Mouse (Mus musculus): ENCODE measurements at regions not wholly inside any gene's neighbourhood (a gene's known extent, or its start where the extent isn't known, plus 50 kb on each side); places are given as distances from the start of the nearest gene placed in this dataset.

DNA sequence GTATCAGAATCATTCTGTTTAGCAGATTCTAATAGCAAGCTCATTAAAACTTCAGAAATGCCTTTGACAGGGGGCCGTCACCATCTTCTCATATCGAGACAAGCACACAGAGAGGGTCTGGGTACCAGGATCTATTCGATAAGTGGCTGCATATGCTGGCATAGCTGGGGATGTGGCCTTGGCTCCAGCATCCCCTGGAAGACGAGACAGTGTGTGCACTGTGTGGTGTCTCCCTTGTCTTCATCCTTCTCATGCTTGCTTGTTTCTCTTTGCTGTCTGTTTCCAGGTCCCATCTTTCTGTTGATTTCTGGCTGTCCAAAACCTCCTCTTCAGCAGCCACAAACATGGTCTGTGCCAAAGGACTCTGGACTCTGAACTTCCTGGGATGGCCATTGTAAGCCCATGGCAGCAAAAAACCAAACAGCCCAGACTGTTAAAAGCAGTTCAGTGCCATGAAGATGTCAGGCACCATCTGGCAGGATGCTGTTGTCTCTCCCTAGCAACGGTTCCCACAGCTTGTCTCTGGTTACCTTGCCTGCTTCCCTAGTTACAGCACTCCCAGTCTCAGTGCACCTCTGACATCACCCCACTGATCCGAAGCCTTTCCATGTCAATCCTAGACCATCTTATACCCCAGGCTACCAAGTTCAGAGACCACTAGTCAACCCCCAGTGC, 56.5 kb downstream of the Kctd12 start:
- DNase-seq (ENCODE audit: low spot score) = no peak

DNA sequence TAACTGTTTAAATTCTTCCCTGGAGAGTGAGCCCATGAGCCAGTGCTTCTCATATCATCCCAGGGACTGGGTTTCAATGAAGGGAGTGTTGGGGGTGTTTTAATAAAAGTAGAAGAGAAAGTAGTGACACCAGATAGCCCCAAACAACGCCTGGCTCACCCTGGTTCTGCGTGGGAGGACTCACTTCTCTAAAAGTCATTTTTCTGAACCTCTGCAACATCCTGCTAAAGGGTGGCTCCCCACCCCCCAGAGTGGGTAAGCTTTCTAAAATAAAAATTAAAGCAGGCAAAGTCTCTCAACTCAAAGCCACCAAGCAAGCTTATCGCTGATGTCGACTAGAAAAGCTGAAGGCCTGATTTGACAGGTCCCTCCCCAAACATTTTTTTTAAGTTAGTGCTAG, 57.8 kb downstream of the Kctd12 start:
- DNase-seq (ENCODE audit: low spot score) = no peak

DNA sequence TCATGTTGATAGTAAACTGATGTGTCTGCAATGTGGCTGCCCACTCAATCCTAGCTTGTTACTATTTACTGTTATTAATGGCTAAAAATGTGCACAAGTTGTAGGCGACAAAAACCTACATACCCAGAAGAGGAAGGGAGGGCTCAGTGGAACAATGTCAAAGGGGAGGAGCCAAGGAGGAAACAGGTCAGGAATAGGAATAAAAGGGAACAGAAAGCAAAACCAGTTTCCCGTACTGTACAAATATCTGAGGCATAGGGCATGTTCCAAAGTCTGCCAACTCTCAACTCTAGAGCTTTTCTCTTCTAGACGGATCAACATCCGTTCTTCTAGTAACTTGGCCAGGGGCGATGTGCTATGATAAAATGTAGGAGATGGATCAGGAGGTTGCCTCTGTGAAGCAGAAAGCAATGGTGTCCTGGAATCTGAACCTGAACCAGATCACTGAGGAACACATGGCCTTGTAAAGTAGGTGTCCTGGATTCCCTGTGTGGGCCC, 59.9 kb downstream of the Kctd12 start:
- no peak for DNase-seq (ENCODE audit: low spot score)

DNA sequence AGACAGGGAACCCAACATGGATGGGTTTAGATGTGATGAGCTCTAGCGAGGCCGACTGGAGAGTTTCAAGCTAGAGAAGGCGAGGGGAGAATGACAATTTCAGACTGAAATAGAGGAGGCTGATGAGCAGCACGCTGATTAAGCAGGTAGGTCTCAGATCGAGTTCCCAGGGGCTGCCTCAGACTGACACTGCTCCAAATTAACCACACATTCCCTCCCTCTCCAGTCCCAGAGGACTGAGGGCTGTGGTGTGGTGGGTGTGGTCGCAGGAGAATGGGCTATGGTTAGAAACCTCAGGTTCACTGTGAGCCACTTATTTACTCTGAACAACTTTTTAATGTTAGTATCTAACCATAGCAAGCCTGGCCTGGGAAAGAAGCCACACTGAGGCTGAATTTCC, 62.0 kb downstream of the Kctd12 start:
- no peak for DNase-seq (ENCODE audit: low spot score)

DNA sequence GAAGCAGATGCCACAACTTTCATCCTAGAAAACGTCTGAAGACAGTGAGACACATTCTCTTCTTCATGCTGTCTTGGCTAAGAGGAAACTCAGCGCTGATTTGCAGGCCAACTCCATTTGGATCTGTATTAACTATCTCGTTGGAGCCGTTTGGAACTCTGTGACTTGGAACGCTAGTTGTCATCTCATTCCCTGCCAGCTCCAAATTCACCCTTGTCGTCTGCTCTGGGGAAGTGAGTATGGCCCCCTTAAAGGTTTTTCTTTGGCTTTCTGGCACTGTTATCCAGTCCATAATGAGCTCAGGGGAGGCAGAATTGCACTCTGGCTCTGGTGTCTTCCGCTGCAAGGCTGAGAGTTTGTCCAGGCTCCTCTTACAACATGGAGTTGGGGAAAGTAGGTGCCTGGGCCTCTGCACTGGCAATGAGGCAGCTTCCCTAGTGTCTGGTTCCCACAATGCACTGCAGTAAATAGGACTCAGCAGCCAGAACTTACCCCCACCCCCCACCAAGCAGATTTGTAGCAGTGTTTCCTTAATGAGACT, 63.1 kb downstream of the Kctd12 start:
- no peak for DNase-seq (ENCODE audit: low spot score)

DNA sequence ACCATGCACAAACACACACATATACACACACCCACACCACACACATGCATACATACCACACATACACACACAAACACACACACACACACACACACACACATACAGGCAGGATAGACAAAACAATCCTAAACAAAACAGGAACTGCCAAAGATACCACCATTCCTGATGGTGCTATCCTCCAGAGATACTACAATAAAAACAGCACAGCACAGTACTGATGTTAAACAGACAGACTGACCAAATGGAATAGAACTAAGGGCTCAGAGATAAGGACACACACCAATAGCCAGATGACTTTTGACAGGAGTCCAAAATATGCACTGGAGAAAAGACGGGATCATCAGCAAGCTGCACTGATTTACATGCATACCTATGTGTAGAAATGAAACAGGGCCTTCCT, 64.5 kb downstream of the Kctd12 start:
- no peak for DNase-seq (ENCODE audit: low spot score)

DNA sequence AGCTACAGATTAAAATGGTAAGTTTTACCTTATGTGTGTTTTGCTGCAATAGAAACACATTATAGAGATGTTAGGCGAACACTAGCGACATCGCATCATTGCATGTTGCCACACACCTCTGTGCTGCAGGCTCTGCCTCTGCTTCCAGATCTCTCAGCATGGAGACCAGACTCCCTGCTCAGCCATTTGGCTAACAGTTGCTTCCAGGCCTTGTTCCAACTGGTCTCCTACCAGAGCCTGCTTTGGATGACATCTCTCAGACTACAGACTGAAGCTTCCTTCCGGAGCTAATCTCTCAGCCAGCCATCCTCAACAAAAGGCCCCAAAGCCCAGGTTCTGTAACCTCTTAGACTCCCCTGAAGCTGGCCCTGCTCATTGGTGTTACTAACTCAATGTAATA, 66.5 kb downstream of the Kctd12 start:
- no peak for DNase-seq (ENCODE audit: low spot score)

DNA sequence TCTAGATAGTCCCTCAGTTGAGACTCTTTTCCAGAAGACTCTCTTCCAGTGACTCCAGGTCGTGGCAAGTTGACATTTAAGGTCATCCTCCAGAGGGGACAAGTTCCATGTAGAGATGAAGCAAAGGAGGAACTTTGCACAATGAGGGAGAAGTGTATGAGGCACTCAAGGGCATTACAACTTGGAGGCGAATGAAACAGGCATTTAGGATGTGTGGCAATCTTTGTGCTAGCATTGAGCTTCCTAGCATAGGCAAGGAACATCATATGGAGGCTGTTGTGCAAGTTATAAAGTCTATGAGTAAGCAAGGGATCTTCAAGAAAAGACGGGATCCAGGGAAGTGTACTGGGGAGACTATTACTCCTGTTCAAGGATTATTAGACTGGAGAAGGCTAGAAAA, 70.9 kb downstream of the Kctd12 start:
- no peak for DNase-seq (ENCODE audit: low spot score)

DNA sequence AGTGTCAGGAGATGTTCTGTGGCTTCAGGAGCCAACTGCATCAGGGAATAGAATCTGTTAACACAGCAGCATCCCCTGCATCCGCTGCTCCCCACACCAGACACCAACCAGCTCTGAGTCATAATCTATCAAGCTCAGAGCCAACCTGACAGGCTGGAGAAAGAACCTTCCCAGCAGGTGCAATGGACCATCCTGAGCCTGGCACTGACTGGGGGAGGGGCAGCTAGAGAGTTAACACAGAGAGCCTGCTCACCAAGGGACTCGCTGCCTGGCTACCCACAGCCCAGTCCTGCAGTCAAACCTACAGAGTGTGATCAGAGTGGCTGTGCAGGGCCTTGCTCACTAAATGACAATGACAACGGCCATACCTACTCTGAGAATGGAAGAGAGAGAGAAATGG, 73.4 kb downstream of the Kctd12 start:
- DNase-seq (ENCODE audit: low spot score) = no peak

DNA sequence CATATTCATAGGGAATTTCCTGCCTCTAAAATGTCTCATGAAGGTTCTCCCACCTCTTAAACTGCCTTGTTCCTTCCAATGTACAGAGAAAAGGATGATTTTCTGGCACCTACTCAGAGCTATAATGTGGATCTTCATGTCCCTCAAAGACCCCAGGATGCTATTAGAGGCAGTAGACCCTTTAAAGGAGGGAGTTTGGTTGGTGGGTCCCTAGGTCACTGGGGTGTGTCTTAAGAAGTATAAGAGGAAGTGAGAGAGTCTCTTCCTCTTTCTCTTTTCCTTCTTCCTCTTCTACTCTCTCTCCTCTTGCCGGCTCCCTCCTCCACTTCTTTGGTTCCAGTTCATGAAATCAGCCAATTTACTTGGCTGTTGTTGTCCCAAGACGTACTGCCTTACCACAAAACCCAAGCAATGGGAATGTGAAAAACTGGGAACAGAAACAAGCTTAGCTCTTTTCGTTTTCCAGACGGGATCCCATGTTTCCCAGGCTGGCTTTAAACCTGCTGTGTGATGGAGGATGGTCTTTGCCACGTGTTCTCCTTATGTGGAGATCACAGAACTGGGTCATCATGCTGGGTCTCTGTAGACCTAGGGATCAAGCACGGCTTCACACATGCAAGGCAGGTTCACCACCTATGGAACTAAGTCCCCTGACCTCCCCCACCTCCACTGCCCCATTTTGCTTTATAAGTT, 74.9 kb downstream of the Kctd12 start:
- no peak for DNase-seq (ENCODE audit: low spot score)

DNA sequence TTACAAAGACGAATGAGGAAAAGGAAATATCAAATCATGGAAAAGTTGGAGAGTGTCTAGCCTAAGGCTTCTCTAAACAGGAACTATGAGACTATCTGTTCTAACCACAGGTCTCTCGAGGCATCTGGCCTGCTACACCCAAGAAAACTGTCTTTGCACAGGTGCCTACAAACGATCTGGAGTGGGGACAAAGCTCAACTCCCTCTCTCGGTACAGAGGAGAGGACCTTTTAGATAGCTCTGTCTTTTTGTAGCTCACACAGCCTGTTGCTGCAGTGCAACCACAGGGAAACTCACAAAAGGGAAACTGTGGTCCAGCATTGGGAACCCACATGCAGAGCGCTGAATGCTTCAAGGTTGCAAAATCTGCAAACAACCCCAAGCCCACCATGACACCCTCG, 75.6 kb downstream of the Kctd12 start:
- no peak for DNase-seq (ENCODE audit: low spot score)

DNA sequence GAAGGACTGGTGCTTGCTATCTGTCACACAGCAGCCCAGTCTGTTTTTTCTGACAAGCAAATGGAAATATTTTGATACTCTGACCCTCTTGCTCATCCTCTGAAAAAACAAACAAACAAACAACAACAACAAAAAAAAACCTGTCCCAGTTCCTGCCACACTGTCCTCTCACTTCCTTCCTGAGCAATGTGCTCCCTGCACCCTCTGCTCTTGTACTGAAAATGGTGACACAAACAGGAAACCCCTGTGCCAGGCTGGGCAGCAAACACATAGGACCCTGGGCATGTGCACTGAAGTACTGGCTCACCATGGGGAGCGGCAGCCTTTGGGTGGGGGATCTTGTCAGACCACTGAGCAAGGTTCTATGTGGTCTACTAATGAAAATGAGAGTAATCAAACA, 76.2 kb downstream of the Kctd12 start:
- no peak for DNase-seq (ENCODE audit: low spot score)

DNA sequence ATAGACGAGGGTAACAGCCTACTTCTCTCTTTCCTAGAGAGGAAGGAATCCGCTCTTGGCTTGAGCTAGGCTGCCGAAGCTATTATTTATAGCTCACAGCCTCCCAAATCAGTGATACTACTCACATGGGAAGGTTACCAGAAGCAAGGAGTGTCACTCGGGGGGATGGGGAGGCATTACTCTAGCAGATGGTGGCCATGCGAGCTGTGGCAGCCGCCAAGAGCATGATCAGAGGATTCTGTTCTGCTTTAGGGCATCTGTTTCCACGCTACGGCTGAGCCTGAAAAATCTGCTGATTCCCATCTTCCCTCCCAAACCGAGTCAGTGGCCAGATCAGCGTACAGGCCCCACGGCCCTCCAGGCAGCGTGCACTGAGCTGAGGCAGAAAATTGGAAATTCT, 79.5 kb downstream of the Kctd12 start:
- no peak for DNase-seq (ENCODE audit: low spot score)

DNA sequence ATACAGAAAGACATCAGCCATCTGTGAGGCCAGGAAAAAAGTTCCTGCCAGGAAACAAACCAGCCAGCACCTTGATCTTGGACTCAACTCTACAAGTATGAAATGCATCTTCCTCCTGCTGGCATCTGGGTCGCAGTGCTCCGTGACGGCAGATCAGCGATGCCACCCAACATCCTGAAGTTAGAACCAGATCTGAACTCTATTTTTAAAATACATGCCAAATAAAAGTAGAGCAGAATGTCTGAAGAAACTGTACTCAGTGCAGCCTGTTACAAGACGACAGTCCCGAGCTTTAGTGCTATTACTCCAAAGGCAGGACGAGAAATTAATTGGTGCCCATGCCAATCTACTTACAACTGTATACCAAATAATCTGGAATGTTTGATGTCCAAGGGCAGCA, 80.2 kb downstream of the Kctd12 start:
- no peak for DNase-seq (ENCODE audit: low spot score)

DNA sequence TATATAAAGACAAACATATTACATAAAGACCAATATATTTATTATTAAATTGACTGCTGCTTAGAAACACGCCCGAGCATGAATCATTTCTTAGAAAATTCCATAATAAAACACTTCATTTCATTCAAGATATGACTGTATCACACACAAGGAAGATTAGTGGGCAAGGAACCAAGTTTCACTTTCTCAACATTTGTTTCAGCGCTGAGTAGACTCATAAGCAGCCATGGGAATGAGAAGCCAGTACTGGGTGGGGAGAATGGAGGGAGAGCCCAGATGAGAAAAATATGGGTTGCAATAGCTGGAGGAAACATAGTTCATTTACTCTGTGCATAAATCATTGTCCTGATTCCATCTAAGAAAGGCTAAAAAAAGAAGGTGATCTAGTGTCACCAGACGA, 84.0 kb downstream of the Kctd12 start:
- DNase-seq (ENCODE audit: low spot score) = no peak

DNA sequence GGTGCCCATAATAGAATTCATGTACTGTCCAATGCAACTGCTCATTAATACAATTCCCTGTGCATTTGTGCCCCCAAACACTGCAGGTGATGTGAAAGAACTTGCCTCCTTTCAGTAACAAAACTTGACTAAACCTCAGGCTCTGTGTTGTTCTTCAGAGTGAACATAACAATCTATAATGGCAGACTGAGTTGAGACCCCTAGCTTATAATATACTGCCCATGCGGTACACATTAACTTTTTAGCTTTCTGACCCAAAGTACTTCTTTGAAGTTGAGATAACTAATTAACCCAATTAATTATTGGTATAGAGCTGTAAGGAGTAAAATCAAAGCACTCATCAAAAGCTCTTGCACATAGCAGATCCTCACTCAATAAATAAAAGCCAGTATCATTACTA, 85.4 kb downstream of the Kctd12 start:
- DNase-seq (ENCODE audit: low spot score) = no peak

DNA sequence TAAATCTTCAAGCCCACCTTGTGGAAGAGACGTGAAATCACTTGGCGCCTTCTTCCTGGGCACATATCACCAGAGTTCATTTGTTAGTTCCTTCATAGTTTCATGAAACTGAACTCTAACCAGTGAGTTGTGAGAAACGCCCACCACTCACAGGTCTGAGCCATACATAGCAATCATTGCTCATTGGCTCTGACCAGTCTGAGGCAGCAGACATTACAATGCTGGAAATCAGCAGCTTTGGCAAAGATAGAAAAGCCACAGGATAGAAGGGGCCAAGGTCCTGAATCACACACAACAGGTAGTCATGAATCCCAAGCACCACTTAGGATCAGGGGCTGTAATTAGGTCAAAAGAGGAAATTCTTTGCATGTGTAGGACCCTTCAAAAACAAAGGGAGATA, 85.9 kb downstream of the Kctd12 start:
- no peak for DNase-seq (ENCODE audit: low spot score)

DNA sequence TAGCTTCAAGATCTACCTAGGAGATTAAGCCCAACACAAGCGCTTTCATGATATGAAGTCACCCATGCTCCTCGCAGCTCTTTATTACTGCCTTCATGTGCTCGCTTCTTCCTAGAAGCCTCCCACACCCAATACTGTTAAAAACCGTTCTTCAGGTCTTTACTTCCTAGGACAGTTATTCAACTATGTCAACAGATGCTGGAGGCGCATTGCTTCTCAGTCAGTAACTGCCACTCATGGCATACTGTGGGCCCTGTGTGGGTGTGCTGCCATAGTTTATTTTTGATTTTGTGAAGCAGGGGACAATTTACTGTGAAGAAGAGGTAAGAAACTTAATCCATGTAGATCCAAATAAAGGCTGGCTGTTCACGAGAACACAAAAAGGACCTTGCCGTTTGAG, 89.2 kb downstream of the Kctd12 start:
- DNase-seq (ENCODE audit: low spot score) = no peak

DNA sequence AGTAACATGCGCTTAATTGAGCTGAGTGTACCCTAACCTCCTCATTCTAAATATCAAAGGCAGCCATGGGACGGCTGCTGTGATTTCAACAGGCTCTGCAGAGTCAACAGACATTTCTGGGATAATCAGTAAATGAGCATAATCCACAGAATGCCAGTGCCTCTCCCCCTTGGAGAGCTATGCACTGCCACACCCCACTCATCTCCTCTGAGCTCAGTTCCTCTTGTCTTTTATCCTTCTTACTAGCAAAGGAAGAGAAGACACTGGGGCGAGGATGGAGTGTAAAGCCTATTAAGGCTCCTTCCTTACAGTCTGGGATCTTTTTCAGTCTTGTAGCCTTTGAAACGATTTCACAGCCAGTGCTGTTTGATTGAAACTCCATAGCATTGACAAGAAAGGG, 90.9 kb downstream of the Kctd12 start:
- DNase-seq (ENCODE audit: low spot score) = no peak

DNA sequence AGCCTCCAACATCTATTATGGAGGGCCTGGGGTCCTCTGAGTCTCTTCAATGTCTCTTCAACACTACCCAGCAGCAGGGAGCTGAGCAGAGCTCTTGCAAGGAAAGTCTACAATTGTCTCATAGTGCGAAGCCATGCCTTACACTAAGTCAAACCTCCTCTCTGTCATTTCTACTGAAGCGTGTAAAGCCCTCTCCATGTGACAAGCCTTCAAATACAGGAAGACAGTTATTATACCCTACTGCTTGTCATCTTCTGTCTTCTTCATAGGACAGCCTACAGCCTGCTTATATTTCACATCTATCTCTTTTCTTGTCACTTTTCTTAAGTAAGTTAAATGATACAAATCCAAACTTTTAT, 97.2 kb downstream of the Kctd12 start:
- DNase-seq (ENCODE audit: low spot score) = no peak

DNA sequence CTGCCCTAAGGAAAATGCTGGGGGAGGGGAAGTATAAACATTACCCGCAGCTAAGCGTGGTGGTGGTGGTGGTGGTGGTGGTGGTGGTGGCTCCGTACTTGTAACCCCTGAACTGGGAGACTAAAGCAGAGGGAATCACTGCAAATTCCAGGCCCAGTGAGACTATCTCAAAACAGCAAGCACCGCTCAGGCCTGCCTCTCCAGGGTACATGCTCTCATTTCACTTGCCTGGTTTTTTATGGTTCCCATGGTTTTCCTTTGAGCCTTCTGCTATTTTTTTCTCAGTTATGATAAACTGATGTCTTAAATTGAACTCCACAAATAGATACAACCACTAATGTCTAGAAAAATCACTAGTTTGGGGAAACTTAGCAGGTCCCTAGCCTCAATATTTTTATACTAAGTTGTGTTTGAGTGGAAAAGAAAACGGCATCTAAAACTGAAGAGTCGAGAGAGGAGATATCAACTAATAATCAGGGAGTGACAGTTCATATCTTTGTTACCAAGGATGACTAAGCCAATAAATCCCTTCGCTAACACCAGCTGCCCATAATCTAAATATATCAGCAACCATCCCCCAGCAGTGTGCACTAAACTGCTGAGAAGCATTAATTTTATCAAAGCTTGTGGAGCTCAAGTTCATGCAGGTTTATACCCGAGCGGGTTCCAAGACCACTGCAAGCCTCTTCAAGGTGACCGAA, 97.7 kb downstream of the Kctd12 start:
- DNase-seq (ENCODE audit: low spot score) = no peak

DNA sequence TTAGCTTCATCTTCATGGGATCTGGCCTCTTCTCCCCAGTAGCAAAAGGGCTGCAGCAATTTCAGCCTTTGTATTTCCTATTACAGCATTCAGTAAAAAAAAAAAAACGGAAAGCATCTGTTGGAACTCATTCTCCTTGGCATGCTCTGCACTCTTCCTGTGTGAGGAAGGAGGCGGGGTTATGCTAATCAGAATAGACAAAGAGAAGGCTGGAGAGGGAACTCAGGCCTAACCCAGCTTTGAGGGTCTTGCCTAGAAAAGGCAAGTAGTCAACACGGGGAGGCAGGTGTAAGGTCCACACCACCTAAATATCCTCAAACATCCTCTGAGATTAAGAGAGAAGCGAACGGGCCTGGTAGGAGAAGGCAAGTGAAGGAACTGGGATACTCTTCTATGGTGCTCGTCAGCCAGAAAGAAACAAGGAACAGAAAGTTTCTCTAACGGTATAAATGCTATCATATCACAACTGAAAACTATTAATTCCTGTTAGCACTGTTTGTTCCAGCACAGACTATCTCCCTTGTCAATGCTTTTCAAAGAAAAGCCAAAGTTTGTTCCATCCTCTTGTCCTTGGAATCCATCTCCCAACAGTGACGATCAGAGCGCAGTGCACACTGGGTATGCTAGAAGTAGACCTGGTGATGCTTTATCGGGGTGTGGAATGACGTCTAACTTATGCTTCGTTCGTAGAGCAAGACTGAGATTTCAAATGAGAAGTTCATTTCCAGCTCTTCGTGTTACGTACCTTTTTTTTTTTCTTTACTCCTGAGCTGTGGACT, 98.9 kb downstream of the Kctd12 start:
- no peak for DNase-seq (ENCODE audit: low spot score)
